Mouse (Mus musculus): Measurements from ENCODE around the gene Gm11084. TPM values are rescaled to one million over a fixed set of nuclear protein-coding genes. Genes with fewer than 3 reads are reported as not detected.

Gene Gm11084
- polyA plus RNA-seq, 1 experiment = not detected

GRCm38 (mm10) chr2:72924981-72925380 lies 61.5 kb downstream of the Gm11084 start:
- Histone ChIP-seq H3K27ac (ENCODE audit: control insufficient read depth, insufficient read depth, low read depth, low read length) (no peak overlapping the region), H3K36me3 (ENCODE audit: control insufficient read depth, insufficient read depth, low read length) (no peaks in the 10 kb centered on the region), H3K4me3 (ENCODE audit: control insufficient read depth, low read depth, low read length) (no peak overlapping the region), H3K27me3 (ENCODE audit: control insufficient read depth, insufficient read depth, low read length) (no peaks in the 10 kb centered on the region), H3K4me1 (ENCODE audit: control insufficient read depth, insufficient read depth, low read length) (no peaks in the 10 kb centered on the region)
- TF ChIP-seq CTCF (IDR thresholded peaks at IDR 0.05; ENCODE audit: control insufficient read depth, insufficient read depth, insufficient replicate concordance, low read depth, low read length) = no peak
- no peak for TF ChIP-seq POLR2A (IDR thresholded peaks at IDR 0.05; ENCODE audit: control insufficient read depth, low read depth, low read length)

Other genes starting within 250 kb of the Gm11084 start
- 8.7 and 8.9 TPM in 2 replicates for gene Sp3, start 6.3 kb downstream of the Gm11084 start, polyA plus RNA-seq (2012; rRNA removed)
- 6.5 and 8.1 TPM in 2 replicates for gene Ola1, start 232.2 kb upstream of the Gm11084 start, polyA plus RNA-seq (2012; rRNA removed)

Measured in testis, adult 2 months (tissue).